Mouse (Mus musculus) heart, embryonic 11.5 days (tissue): Measurements from ENCODE around the gene Ptbp1. TPM values are rescaled to one million over a fixed set of nuclear protein-coding genes. Genes with fewer than 3 reads are reported as not detected.
A peak's percentile ranks its signal among the peaks of the same experiment; 100 is the strongest.

Experiments used
- ATAC-seq: fragments of 200-750 bp; cut with Nextera tagmentation; replicated peaks from 2 replicates; pipeline ENCODE4 v1.8.0; 2017; ENCODE audit warnings: moderate library complexity; ENCODE audit not compliant: insufficient number of reproducible peaks, low FRiP score, low TSS enrichment
- H3K27ac ChIP-seq: fragments of 300-500 bp; sonication (generic); 2 replicates; pipeline ENCODE4 v1.5.1; 2014; ENCODE audit warnings: mild to moderate bottlenecking, low read depth, low read length
- H3K27me3 ChIP-seq: fragments of 300-500 bp; sonication (generic); 2 replicates; pipeline ENCODE4 v1.6.1; 2014; ENCODE audit warnings: mild to moderate bottlenecking, low read length, mixed read lengths; ENCODE audit not compliant: control insufficient read depth, insufficient read depth
- H3K36me3 ChIP-seq: fragments of 300-500 bp; sonication (generic); 2 replicates; pipeline ENCODE4 v1.6.1; 2014; ENCODE audit warnings: mild to moderate bottlenecking, low read length, moderate library complexity, mixed read lengths; ENCODE audit not compliant: control insufficient read depth, insufficient read depth
- H3K4me1 ChIP-seq: fragments of 300-500 bp; sonication (generic); 2 replicates; pipeline ENCODE4 v1.6.1; 2014; ENCODE audit warnings: low read length; ENCODE audit not compliant: control insufficient read depth, insufficient read depth
- H3K4me2 ChIP-seq: fragments of 300-500 bp; sonication (generic); 2 replicates; pipeline ENCODE4 v1.6.1; 2014; ENCODE audit warnings: mild to moderate bottlenecking, moderate library complexity
- H3K4me3 ChIP-seq: fragments of 300-500 bp; sonication (generic); 2 replicates; pipeline ENCODE4 v1.5.1; 2014; ENCODE audit warnings: low read depth, low read length
- H3K9ac ChIP-seq: fragments of 300-500 bp; sonication (generic); 2 replicates; pipeline ENCODE4 v1.6.1; 2014; ENCODE audit warnings: mild to moderate bottlenecking, low read depth, low read length, moderate library complexity
- H3K9me3 ChIP-seq: fragments of 300-500 bp; sonication (generic); replicated peaks from 2 replicates; pipeline ENCODE4 v1.6.1; 2016; ENCODE audit warnings: low read length; ENCODE audit not compliant: control insufficient read depth
- WGBS: fragments of 180-500 bp; shearing (Covaris S2); extraction: QIAGEN DNeasy Blood & Tissue Kit; methylation state at CpG from one replicate; pipeline ENCODE4 v1.1.7; 2014; ENCODE audit not compliant: insufficient replicate concordance; 5-methylcytosine and 5-hydroxymethylcytosine counted together
- microRNA-seq: library from miRNA; unstranded; fragments of <30 nt; microRNA quantifications from one replicate; pipeline ENCODE4, GENCODE M21; 2016; ENCODE audit warnings: borderline number of aligned reads
- polyA plus RNA-seq: library from polyadenylated mRNA; unstranded; fragments of >200 nt; fragmentation: Nextera tagmentation; extraction: Ambion mirVana; gene quantifications from 2 replicates; pipeline ENCODE4 v1.2.1, GENCODE M21; 2014

Gene Ptbp1
- polyA plus RNA-seq, 1 experiment from 2014 or later = 112 TPM

GRCm38 (mm10) chr10:79912412-79912811 is 58.2 kb downstream of the Ptbp1 start:
- H3K4me3 ChIP-seq = no peak overlapping the region
- H3K9ac ChIP-seq = no peak overlapping the region
- H3K9me3 ChIP-seq = no peaks in the 10 kb centered on the region
- no peak overlapping the region for H3K4me2 ChIP-seq
- peaks cover under 1% of the 10 kb centered on the region; the same call in 1 of the 2 replicates for H3K27me3 ChIP-seq
- WGBS = 63% methylated on average over 20 of the region's 20 CpGs
- H3K27ac ChIP-seq = no peak overlapping the region
- H3K4me1 ChIP-seq = peaks cover 27% of the 10 kb centered on the region
- no peak for ATAC-seq
- peaks cover 7% of the 10 kb centered on the region; the same call in 1 of the 2 replicates for H3K36me3 ChIP-seq

Small RNA genes within 50 kb of the gene (microRNA-seq; reads per million reads assigned to microRNA genes)
- gene Mir6910 = 0.75 reads per million, percentile 6 among the genes with 10 or more reads in this experiment

Other genes starting within 250 kb of the Ptbp1 start
- gene C2cd4c, start 240.4 kb upstream of the Ptbp1 start, polyA plus RNA-seq = not detected in 2 replicates
- 1.3 and 2.6 TPM in 2 replicates for gene Shc2, start 216.5 kb upstream of the Ptbp1 start, polyA plus RNA-seq
- gene Odf3l2, start 208.7 kb upstream of the Ptbp1 start, polyA plus RNA-seq = not detected in 2 replicates
- 1.1 and 1.5 TPM in 2 replicates for gene Madcam1, start 189.9 kb upstream of the Ptbp1 start, polyA plus RNA-seq
- 47.4 and 48.6 TPM in 2 replicates for gene Tpgs1, start 185.1 kb upstream of the Ptbp1 start, polyA plus RNA-seq
- gene Cdc34, start 172.2 kb upstream of the Ptbp1 start, polyA plus RNA-seq = 159 and 164 TPM in 2 replicates
- gene Gzmm, start 165.4 kb upstream of the Ptbp1 start, polyA plus RNA-seq = 0.40 and 1.0 TPM in 2 replicates
- gene Bsg, start 149.9 kb upstream of the Ptbp1 start, polyA plus RNA-seq = 1,233 and 1,252 TPM in 2 replicates
- 0.13 and 0.14 TPM in 2 replicates for gene Hcn2, start 137.8 kb upstream of the Ptbp1 start, polyA plus RNA-seq
- 22.7 and 23.6 TPM in 2 replicates for gene Polrmt, start 107.8 kb upstream of the Ptbp1 start, polyA plus RNA-seq
- 0.26 TPM in 1 of 2 replicates, not detected in the other for gene Fgf22, start 99.4 kb upstream of the Ptbp1 start, polyA plus RNA-seq
- gene Rnf126, start 87.5 kb upstream of the Ptbp1 start, polyA plus RNA-seq = 63.1 and 69.0 TPM in 2 replicates
- gene Fstl3, start 77.2 kb upstream of the Ptbp1 start, polyA plus RNA-seq = 11.4 TPM in 2 replicates
- not detected in 2 replicates for gene Prss57, start 63.5 kb upstream of the Ptbp1 start, polyA plus RNA-seq
- gene Palm, start 60.9 kb upstream of the Ptbp1 start, polyA plus RNA-seq = 66.6 and 70.1 TPM in 2 replicates
- gene Misp, start 33.4 kb upstream of the Ptbp1 start, polyA plus RNA-seq = 0.63 and 0.89 TPM in 2 replicates
- gene Prtn3, start 20.0 kb downstream of the Ptbp1 start, polyA plus RNA-seq = 2.5 and 3.9 TPM in 2 replicates
- 14.1 and 14.3 TPM in 2 replicates for gene Plppr3, start 20.2 kb downstream of the Ptbp1 start, polyA plus RNA-seq
- 0.31 and 0.49 TPM in 2 replicates for gene Elane, start 31.8 kb downstream of the Ptbp1 start, polyA plus RNA-seq
- not detected in 2 replicates for gene Cfd, start 36.4 kb downstream of the Ptbp1 start, polyA plus RNA-seq
- 30.9 and 32.0 TPM in 2 replicates for gene Med16, start 54.5 kb downstream of the Ptbp1 start, polyA plus RNA-seq
- gene Gm26602, start 56.4 kb downstream of the Ptbp1 start, polyA plus RNA-seq = 8.1 TPM in 1 of 2 replicates, not detected in the other
- gene Kiss1r, start 62.5 kb downstream of the Ptbp1 start, polyA plus RNA-seq = 0.15 and 0.31 TPM in 2 replicates
- 87.6 and 89.2 TPM in 2 replicates for gene R3hdm4, start 66.8 kb downstream of the Ptbp1 start, polyA plus RNA-seq
- 4.3 and 12.7 TPM in 2 replicates for gene Arid3a, start 72.6 kb downstream of the Ptbp1 start, polyA plus RNA-seq
- 89.8 and 97.6 TPM in 2 replicates for gene Wdr18, start 105.7 kb downstream of the Ptbp1 start, polyA plus RNA-seq
- gene Grin3b, start 116.3 kb downstream of the Ptbp1 start, polyA plus RNA-seq = 0.19 and 0.20 TPM in 2 replicates
- 12.8 and 15.6 TPM in 2 replicates for gene Tmem259, start 129.9 kb downstream of the Ptbp1 start, polyA plus RNA-seq
- 405 and 420 TPM in 2 replicates for gene Cnn2, start 134.2 kb downstream of the Ptbp1 start, polyA plus RNA-seq
- gene Abca7, start 142.1 kb downstream of the Ptbp1 start, polyA plus RNA-seq = 2.1 and 2.8 TPM in 2 replicates
- gene Arhgap45, start 162.2 kb downstream of the Ptbp1 start, polyA plus RNA-seq = 6.2 and 7.5 TPM in 2 replicates
- 160 and 182 TPM in 2 replicates for gene Polr2e, start 185.4 kb downstream of the Ptbp1 start, polyA plus RNA-seq
- gene Gpx4, start 192.7 kb downstream of the Ptbp1 start, polyA plus RNA-seq = 711 and 729 TPM in 2 replicates